Mouse (Mus musculus): ENCODE measurements around the gene Srarp.
A peak's percentile ranks its signal among the peaks of the same experiment; 100 is the strongest.

Srarp gene

DNA sequence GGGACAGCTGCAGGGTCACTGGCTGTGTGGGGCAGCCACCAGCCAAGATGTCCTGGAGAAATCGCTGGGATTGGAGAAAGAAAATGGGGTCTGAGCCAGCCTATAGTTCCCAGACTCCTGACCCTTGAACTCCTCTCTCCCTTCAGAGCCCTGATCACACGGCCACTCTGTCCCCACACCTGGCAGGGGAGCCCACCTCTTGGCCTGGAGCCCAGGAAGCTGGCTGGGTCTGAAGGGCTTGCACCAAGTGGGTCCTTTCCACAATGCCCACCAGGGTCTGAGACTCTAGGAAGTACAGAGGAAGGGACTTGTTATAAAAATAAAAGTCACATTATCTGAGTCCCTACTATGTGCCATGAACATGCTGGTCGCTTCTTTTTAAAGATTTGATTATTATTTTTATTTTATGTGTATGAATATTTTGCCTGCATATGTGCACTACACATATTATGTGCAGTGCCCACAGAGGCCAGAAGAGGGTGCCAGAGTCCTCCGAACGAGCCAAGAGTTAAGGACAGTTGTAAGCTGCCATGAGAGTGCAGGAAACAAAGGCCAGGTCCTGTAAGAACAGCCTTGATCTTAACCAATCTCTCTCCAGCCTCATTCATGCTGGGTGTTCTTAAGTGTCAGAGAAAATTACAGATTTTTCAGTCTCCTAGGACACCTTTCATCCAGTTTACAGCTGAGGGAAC is 48.7 kb downstream of the Srarp start:
- DNase-seq, result peak; percentile 54

DNA sequence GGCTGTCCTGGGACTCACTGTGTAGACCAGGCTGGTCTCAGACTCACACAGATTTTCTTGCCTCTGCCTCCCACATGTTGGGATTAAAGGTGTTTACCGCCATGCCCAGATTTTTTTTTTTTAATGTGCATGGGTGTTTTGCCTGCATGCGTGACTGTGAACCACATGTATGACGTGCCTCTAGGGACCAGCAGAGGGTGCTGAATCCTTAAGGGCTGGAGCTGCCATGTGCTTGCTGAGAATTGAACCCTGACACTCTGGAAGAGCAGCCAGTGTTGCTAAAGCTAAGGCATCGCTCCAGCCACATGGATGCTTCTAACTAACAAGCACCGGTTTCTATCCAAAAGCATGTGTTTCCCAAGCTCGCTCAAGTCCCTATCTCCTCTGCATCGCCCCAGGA is 49.8 kb downstream of the Srarp start:
- DNase-seq, result no peak

DNA sequence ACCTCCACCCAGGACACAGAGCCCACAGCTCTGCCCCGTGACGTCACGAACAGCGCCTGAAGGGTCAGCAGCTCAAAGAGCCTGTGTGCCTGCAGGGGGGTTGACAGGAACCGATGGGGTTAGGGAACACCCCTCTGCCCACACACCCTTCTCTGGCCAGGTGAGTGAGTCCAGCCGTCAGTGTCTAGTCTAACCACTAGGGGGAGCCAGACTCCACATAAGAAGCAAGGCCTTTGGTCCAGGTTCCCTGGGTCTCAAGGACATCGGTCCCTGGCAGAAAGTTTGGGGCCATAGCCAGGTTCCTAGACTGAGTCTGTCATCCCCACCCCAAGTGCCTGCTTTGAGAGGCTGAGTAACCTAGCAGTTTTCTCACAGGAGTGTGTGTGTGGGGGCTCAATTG is 50.6 kb downstream of the Srarp start:
- DNase-seq, result peak; percentile 47
